Mouse (Mus musculus) forebrain, embryonic 13.5 days (tissue): ENCODE measurements at regions not wholly inside any gene's neighbourhood (a gene's known extent, or its start where the extent isn't known, plus 50 kb on each side); places are given as distances from the start of the nearest gene placed in this dataset. TPM values are rescaled to one million over a fixed set of nuclear protein-coding genes. Genes with fewer than 3 reads are reported as not detected.

ENCODE experiments used
- ATAC-seq: fragments of 200-750 bp; cut with Nextera tagmentation; 2 replicates; pipeline ENCODE4 v1.8.0; 2017
- H3K27ac ChIP-seq: fragments of 300-500 bp; sonication (generic); 2 replicates; pipeline ENCODE4 v1.5.1; 2015; ENCODE audit warnings: inconsistent platforms, mild to moderate bottlenecking, moderate library complexity
- H3K27me3 ChIP-seq: fragments of 300-500 bp; sonication (generic); 2 replicates; pipeline ENCODE4 v1.6.1; 2015; ENCODE audit warnings: mild to moderate bottlenecking, inconsistent platforms
- H3K36me3 ChIP-seq: fragments of 300-500 bp; sonication (generic); 2 replicates; pipeline ENCODE4 v1.6.1; 2015; ENCODE audit warnings: mild to moderate bottlenecking, inconsistent platforms; ENCODE audit not compliant: poor library complexity, severe bottlenecking
- H3K4me1 ChIP-seq: fragments of 300-500 bp; sonication (generic); 2 replicates; pipeline ENCODE4 v1.6.1; 2015; ENCODE audit warnings: inconsistent platforms
- H3K4me2 ChIP-seq: fragments of 300-500 bp; sonication (generic); 2 replicates; pipeline ENCODE4 v1.6.1; 2015; ENCODE audit warnings: inconsistent platforms, mild to moderate bottlenecking, moderate library complexity
- H3K4me3 ChIP-seq: fragments of 300-500 bp; sonication (generic); 2 replicates; pipeline ENCODE4 v1.5.1; 2015; ENCODE audit warnings: mild to moderate bottlenecking, inconsistent platforms
- H3K9ac ChIP-seq: fragments of 300-500 bp; sonication (generic); 2 replicates; pipeline ENCODE4 v1.6.1; 2015; ENCODE audit warnings: mild to moderate bottlenecking, inconsistent platforms
- H3K9me3 ChIP-seq: fragments of 300-500 bp; sonication (generic); replicated peaks from 2 replicates; pipeline ENCODE4 v1.6.1; 2016; ENCODE audit warnings: inconsistent platforms
- WGBS: fragments of 180-500 bp; shearing (Covaris S2); methylation state at CpG from one replicate; pipeline ENCODE4 v1.1.7; 2015; 5-methylcytosine and 5-hydroxymethylcytosine counted together
- microRNA-seq: library from miRNA; unstranded; fragments of <30 nt; microRNA quantifications from one replicate; pipeline ENCODE4, GENCODE M21; 2016

DNA sequence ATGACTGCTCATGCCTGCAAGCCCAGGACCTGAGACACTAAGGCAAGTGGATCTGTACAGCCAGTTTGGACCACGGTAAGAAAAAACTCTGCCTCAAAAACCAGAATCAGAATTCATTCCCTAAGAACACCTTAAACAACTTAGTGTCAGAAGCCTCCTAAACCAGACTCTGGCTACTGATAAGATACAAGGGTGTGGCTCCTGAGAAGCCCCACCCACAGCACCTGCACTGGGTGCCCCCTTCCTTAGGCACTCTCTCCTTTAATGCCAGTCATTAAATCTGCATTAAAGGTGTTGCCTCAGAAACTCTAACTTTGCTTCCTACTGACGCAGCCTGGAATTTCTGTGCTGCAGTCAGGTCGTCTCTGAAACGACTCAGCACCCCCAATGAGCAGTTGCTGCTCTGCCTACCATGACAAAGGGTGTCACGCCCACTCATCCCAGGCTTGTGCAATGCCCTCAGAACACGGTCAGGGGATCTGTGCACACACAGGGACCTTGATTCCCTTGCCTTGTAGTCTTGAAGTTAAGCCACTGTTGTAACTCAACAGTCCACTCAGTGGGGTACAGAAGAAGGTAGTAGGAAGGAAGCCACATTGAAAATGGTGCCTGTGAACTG is 62.8 kb upstream of the H2afz start:
- 59% methylated on average over 6 of the region's 6 CpGs for WGBS
- no peak overlapping the region for H3K27ac ChIP-seq
- no peak overlapping the region for H3K4me3 ChIP-seq
- no peaks in the 10 kb centered on the region for H3K4me1 ChIP-seq
- no peaks in the 10 kb centered on the region for H3K36me3 ChIP-seq
- no peak overlapping the region for H3K4me2 ChIP-seq
- H3K9ac ChIP-seq: no peak overlapping the region
- no peaks in the 10 kb centered on the region for H3K9me3 ChIP-seq
- no peaks in the 10 kb centered on the region for H3K27me3 ChIP-seq
- no peak for ATAC-seq

- H3K4me1 ChIP-seq: no peaks in the 10 kb centered on the region
- WGBS: 85% methylated on average over 1 of the region's 1 CpGs
Observed at GRCm38 (mm10) chr3:137807423-137807822, 56.9 kb upstream of the H2afz start.

DNA sequence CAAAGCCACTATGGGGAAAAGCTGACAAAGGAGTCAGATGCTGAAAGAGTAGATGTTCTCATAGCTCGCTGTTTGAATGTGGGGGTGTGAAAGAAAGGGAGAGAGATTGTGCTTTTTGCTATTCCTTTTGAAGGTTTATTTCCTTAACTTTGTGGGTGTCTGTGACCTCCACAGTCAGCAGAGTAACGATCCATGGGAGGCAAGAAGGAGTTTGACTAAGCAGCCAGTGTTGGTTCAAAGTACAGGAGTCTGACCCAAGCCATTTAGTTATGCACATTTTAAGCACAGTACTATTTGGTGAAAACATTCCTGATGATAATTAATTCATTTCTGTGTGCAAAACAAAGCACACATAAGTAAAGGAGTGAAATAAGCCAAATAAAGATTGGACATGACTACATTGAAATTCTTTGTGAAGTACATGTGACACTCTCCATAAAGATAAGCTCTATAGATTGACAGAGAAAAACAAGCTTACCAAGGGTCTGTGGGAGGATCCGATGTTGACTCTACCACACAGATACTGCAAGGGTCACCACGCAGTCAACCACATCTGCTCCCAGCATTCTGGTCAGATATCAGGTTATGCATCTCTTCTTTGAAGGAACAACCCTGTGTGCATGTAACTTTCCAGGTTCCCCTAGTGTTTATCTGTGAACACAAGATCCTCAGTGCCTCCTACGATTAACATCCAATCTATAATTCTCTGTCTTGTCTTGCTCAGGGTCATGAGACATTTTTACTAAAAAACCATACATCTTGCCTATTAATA is 56.2 kb upstream of the H2afz start:
- no peak for ATAC-seq
- Histone ChIP-seq H3K4me1 (no peaks in the 10 kb centered on the region), H3K27me3 (no peaks in the 10 kb centered on the region), H3K9ac (no peak overlapping the region), H3K4me3 (no peak overlapping the region), H3K9me3 (no peaks in the 10 kb centered on the region), H3K4me2 (no peak overlapping the region), H3K27ac (no peak overlapping the region), H3K36me3 (no peaks in the 10 kb centered on the region)
- 86% methylated on average over 5 of the region's 5 CpGs for WGBS

More at GRCm38 (mm10) chr3:137807423-137807822, 56.9 kb upstream of the H2afz start:
- Histone ChIP-seq H3K27me3 (no peaks in the 10 kb centered on the region), H3K9me3 (no peaks in the 10 kb centered on the region), H3K27ac (no peak overlapping the region), H3K4me2 (no peak overlapping the region), H3K36me3 (no peaks in the 10 kb centered on the region), H3K9ac (no peak overlapping the region), H3K4me3 (no peak overlapping the region)
- no peak for ATAC-seq

DNA sequence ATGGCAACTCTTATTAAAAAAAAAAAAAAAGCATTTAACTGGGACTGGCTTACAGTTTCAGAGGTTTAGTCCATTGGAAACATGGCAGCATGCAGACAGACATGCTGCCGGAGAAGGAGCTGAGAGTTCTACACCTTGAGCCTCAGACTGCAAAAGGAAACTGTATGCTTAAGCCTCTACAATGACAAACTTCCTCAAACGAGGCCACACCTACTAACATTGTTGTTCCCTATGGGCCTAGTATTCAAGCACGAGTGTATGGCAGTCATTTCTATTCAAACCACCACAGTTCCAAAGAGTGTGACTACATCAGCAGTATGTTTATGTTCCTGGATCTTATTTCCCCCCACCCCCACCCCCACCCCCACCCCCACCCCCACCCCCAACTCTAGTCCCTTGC is 54.2 kb upstream of the H2afz start:
- 81% methylated on average over 3 of the region's 3 CpGs for WGBS
- Histone ChIP-seq H3K36me3 (no peaks in the 10 kb centered on the region), H3K4me2 (no peak overlapping the region), H3K4me1 (no peaks in the 10 kb centered on the region), H3K4me3 (no peak overlapping the region), H3K27me3 (no peaks in the 10 kb centered on the region), H3K9me3 (no peaks in the 10 kb centered on the region), H3K27ac (no peak overlapping the region), H3K9ac (no peak overlapping the region)
- no peak for ATAC-seq

Small RNA genes in the stretch of these regions (microRNA-seq; reads per million reads assigned to microRNA genes)
- gene Mir6380: not detected
